Comparison of ENCODE assay signal across 8 mouse cellular contexts in the genomic region with DNA sequence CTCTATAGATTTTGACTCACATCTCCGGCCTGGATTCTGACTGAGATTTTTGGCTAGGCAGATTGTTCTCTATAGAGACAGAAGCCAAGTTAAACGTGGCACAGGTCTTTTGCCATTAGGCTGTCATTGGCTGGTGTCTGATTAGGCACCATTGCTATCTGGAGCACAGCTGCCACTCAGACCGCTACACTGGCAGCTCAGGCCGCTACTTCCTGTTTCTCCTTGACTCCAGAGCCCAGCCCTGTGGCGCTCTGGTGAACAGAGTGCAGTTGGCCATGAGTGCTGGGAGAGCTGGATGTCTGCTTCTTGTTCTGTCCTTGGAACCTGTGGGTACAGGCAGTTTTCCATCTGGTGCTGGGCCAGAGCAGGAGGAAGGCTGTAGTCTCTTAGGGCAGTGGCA. TPM values are rescaled to one million over a fixed set of nuclear protein-coding genes. Genes with fewer than 3 reads are reported as not detected.
DNase-seq lines count a peak whose midpoint lies in the region; ATAC-seq and TF ChIP-seq lines count a peak whose summit lies in the region.

No protein-coding gene starts in this region.

- ATAC-seq in forebrain, postnatal 0 days, result peak; percentile 55
- no peak for ATAC-seq in forebrain, embryonic 14.5 days
- peak; percentile 44 for ATAC-seq in liver, postnatal 0 days
- ATAC-seq in hindbrain, embryonic 14.5 days (ENCODE audit: low FRiP score), result no peak

- H3K27me3 ChIP-seq in forebrain, postnatal 0 days (ENCODE audit: insufficient read depth, low read length), result no peaks in the 10 kb centered on the region
- no peaks in the 10 kb centered on the region for H3K27me3 ChIP-seq in forebrain, embryonic 14.5 days (replicated peaks; ENCODE audit: control insufficient read depth, insufficient read depth, low read length)
- no peaks in the 10 kb centered on the region for H3K27me3 ChIP-seq in liver, postnatal 0 days (ENCODE audit: insufficient read depth, low read length)
- H3K27me3 ChIP-seq in hindbrain, embryonic 14.5 days (ENCODE audit: control insufficient read depth, insufficient read depth, low read length), result no peaks in the 10 kb centered on the region

- no peaks in the 10 kb centered on the region for H3K9me3 ChIP-seq in forebrain, postnatal 0 days (ENCODE audit: low read length)
- no peaks in the 10 kb centered on the region for H3K9me3 ChIP-seq in forebrain, embryonic 14.5 days (replicated peaks; ENCODE audit: control insufficient read depth, low read length)
- H3K9me3 ChIP-seq in liver, postnatal 0 days (ENCODE audit: low read length), result no peaks in the 10 kb centered on the region
- no peaks in the 10 kb centered on the region for H3K9me3 ChIP-seq in hindbrain, embryonic 14.5 days (ENCODE audit: control insufficient read depth, low read length)

- TF ChIP-seq EP300 in liver, postnatal 0 days (IDR thresholded peaks at IDR 0.05; ENCODE audit: low read depth), result no peak

- no peaks in the 10 kb centered on the region for H3K4me1 ChIP-seq in forebrain, postnatal 0 days (ENCODE audit: insufficient read depth)
- no peaks in the 10 kb centered on the region for H3K4me1 ChIP-seq in forebrain, embryonic 14.5 days (ENCODE audit: control insufficient read depth, insufficient read depth, low read length)
- H3K4me1 ChIP-seq in liver, postnatal 0 days (ENCODE audit: insufficient read depth), result no peaks in the 10 kb centered on the region
- no peaks in the 10 kb centered on the region for H3K4me1 ChIP-seq in hindbrain, embryonic 14.5 days (replicated peaks; ENCODE audit: control insufficient read depth, insufficient read depth, low read length)

- H3K9ac ChIP-seq in forebrain, postnatal 0 days, result no peak overlapping the region
- H3K9ac ChIP-seq in forebrain, embryonic 14.5 days (ENCODE audit: low read length), result no peak overlapping the region
- no peak overlapping the region for H3K9ac ChIP-seq in liver, postnatal 0 days (replicated peaks)
- H3K9ac ChIP-seq in hindbrain, embryonic 14.5 days, result no peak overlapping the region

- no peak for TF ChIP-seq CTCF in forebrain, postnatal 0 days (IDR thresholded peaks at IDR 0.05; ENCODE audit: low read depth)
- TF ChIP-seq CTCF in liver, postnatal 0 days (IDR thresholded peaks at IDR 0.05; ENCODE audit: low read depth), result no peak

- H3K4me2 ChIP-seq in forebrain, postnatal 0 days (ENCODE audit: low read depth), result no peak overlapping the region
- no peak overlapping the region for H3K4me2 ChIP-seq in forebrain, embryonic 14.5 days (ENCODE audit: low read length)
- no peak overlapping the region for H3K4me2 ChIP-seq in liver, postnatal 0 days (ENCODE audit: low read depth, low read length)
- H3K4me2 ChIP-seq in hindbrain, embryonic 14.5 days (replicated peaks), result no peak overlapping the region

- no peak overlapping the region for H3K27ac ChIP-seq in forebrain, postnatal 0 days (ENCODE audit: low read depth, low read length)
- H3K27ac ChIP-seq in forebrain, embryonic 14.5 days (ENCODE audit: low read depth, low read length), result no peak overlapping the region
- no peak overlapping the region for H3K27ac ChIP-seq in liver, postnatal 0 days (ENCODE audit: low read depth)
- H3K27ac ChIP-seq in hindbrain, embryonic 14.5 days, result no peak overlapping the region

- DNase-seq in forebrain, postnatal 0 days, result no peak
- no peak for DNase-seq in forebrain, embryonic 14.5 days (ENCODE audit: low spot score)
- peak; percentile 13 for DNase-seq in 3T3-L1 (ENCODE audit: low read depth, low spot score)
- peak; percentile 79 for DNase-seq in cerebellum, adult 11 months
- DNase-seq in heart, adult 18-20 months, result peak; percentile 84 to 90
- peak; percentile 26 for DNase-seq in liver, postnatal 0 days
- no peak for DNase-seq in hindbrain, embryonic 14.5 days (ENCODE audit: low spot score)
- DNase-seq in spleen, postnatal 4 days (ENCODE audit: low spot score in 2 of 2), result no peak

- no peak overlapping the region for H3K4me3 ChIP-seq in forebrain, postnatal 0 days (ENCODE audit: low read depth, low read length)
- H3K4me3 ChIP-seq in forebrain, embryonic 14.5 days (ENCODE audit: low read depth, low read length), result no peak overlapping the region
- H3K4me3 ChIP-seq in liver, postnatal 0 days (ENCODE audit: low read depth, low read length), result no peak overlapping the region
- no peak overlapping the region for H3K4me3 ChIP-seq in hindbrain, embryonic 14.5 days (replicated peaks; ENCODE audit: low read length)

- 76% methylated on average over 5 of the region's 5 CpGs for WGBS in forebrain, postnatal 0 days
- 83% methylated on average over 5 of the region's 5 CpGs for WGBS in forebrain, embryonic 14.5 days
- WGBS in liver, postnatal 0 days (ENCODE audit: insufficient replicate concordance), result 51% methylated on average over 5 of the region's 5 CpGs
- WGBS in hindbrain, embryonic 14.5 days, result 83% methylated on average over 5 of the region's 5 CpGs

- H3K36me3 ChIP-seq in forebrain, postnatal 0 days (ENCODE audit: insufficient read depth), result peaks cover 5% of the 10 kb centered on the region; the same call in 1 of the 2 replicates
- H3K36me3 ChIP-seq in forebrain, embryonic 14.5 days (ENCODE audit: control insufficient read depth, insufficient read depth, low read length), result 0 out of 2 replicates have a peak, but pooled peaks cover 13% of the 10 kb centered on the region
- no peaks in the 10 kb centered on the region for H3K36me3 ChIP-seq in liver, postnatal 0 days (replicated peaks; ENCODE audit: insufficient read depth, low read length)
- H3K36me3 ChIP-seq in hindbrain, embryonic 14.5 days (replicated peaks; ENCODE audit: control insufficient read depth, insufficient read depth), result no peaks in the 10 kb centered on the region

RNA-seq across cellular contexts. Expression of a gene that starts 33.1 kb away (rescaled TPM):
- total RNA-seq in forebrain, postnatal 0 days (2014; rRNA removed), result 46.5 and 48.4 TPM in 2 replicates
- polyA plus RNA-seq in forebrain, postnatal 0 days (2015; fragmentation: Nextera tagmentation; extraction: Ambion mirVana), result 33.0 and 38.5 TPM in 2 replicates
- 107 and 112 TPM in 2 replicates for polyA plus RNA-seq in forebrain, embryonic 14.5 days (2014; fragmentation: Nextera tagmentation; extraction: Ambion mirVana)
- total RNA-seq in heart, adult 18-20 months (2021), result 10 to 100 TPM; 64.1 to 68.9 TPM
- polyA plus RNA-seq in liver, postnatal 0 days (2015; fragmentation: Nextera tagmentation; extraction: Ambion mirVana), result 47.3 and 50.1 TPM in 2 replicates
- polyA plus RNA-seq in hindbrain, embryonic 14.5 days (2014; fragmentation: Nextera tagmentation; extraction: Ambion mirVana), result 49.0 and 51.5 TPM in 2 replicates

Comparison
In these comparisons a context has a peak if more than half of its experiments do, and no peak if none do; other contexts are left out.
1. ATAC-seq: peak in forebrain, postnatal 0 days (single experiment) and liver, postnatal 0 days (single experiment); none in forebrain, embryonic 14.5 days (single experiment) and hindbrain, embryonic 14.5 days (single experiment).
2. DNase-seq: peak in 3T3-L1 (single experiment), cerebellum, adult 11 months (single experiment), heart, adult 18-20 months (2 of 2) and liver, postnatal 0 days (single experiment); none in forebrain, postnatal 0 days (single experiment), forebrain, embryonic 14.5 days (single experiment), hindbrain, embryonic 14.5 days (single experiment) and spleen, postnatal 4 days (0 of 2).